8 mouse cellular contexts compared by ENCODE assay signal in genomic region chr14:8173542-8174250, GRCm38 (mm10). TPM values are rescaled to one million over a fixed set of nuclear protein-coding genes. Genes with fewer than 3 reads are reported as not detected.
DNase-seq lines count a peak whose midpoint lies in the region; ATAC-seq lines count a peak whose summit lies in the region.
"Not testable (repeated sequence)": the region's sequence is repeated elsewhere in the genome, so short reads cannot be mapped to it uniquely, and the experiment has no call there.

No protein-coding gene starts in this region.

- H3K9ac ChIP-seq in embryonic facial prominence, embryonic 14.5 days (ENCODE audit: low read depth, low read length): peak overlapping the region; percentile 22; the same call in 1 of the 2 replicates
- H3K9ac ChIP-seq in heart, embryonic 14.5 days (ENCODE audit: low read length): peak overlapping the region; percentile 66
- H3K9ac ChIP-seq in kidney, embryonic 15.5 days: peak overlapping the region; percentile 48
- H3K9ac ChIP-seq in liver, embryonic 15.5 days: peak overlapping the region; percentile 57
- peak overlapping the region; percentile 72 for H3K9ac ChIP-seq in midbrain, embryonic 16.5 days (ENCODE audit: low read depth, low read length)
- H3K9ac ChIP-seq in stomach, embryonic 15.5 days: peak overlapping the region; percentile 30; the same call in 1 of the 2 replicates

- H3K27me3 ChIP-seq in embryonic facial prominence, embryonic 14.5 days (replicated peaks; ENCODE audit: control insufficient read depth, insufficient read depth, low read length); heart, embryonic 14.5 days (ENCODE audit: control insufficient read depth, insufficient read depth, low read length); kidney, embryonic 15.5 days; liver, embryonic 15.5 days; midbrain, embryonic 16.5 days (ENCODE audit: control insufficient read depth, insufficient read depth, low read depth, low read length); stomach, embryonic 15.5 days (replicated peaks): not testable (repeated sequence)

- H3K9me3 ChIP-seq in embryonic facial prominence, embryonic 14.5 days (ENCODE audit: control insufficient read depth, low read length); heart, embryonic 14.5 days (ENCODE audit: control insufficient read depth, low read length); kidney, embryonic 15.5 days (replicated peaks); liver, embryonic 15.5 days (replicated peaks); midbrain, embryonic 16.5 days (replicated peaks; ENCODE audit: control insufficient read depth, low read length, poor library complexity, severe bottlenecking); stomach, embryonic 15.5 days: not testable (repeated sequence)

- not testable (repeated sequence) for ATAC-seq in embryonic facial prominence, embryonic 14.5 days (ENCODE audit: low read depth); heart, embryonic 14.5 days (ENCODE audit: insufficient number of reproducible peaks, insufficient read depth, low FRiP score, low read depth); kidney, embryonic 15.5 days (replicated peaks; ENCODE audit: low FRiP score); liver, embryonic 15.5 days (ENCODE audit: insufficient read depth); stomach, embryonic 15.5 days (ENCODE audit: insufficient read depth, low FRiP score, low read depth)
- ATAC-seq in midbrain, embryonic 16.5 days: peak; percentile 37

- WGBS in embryonic facial prominence, embryonic 14.5 days: 27% methylated on average over 7 of the region's 7 CpGs
- 22% methylated on average over 5 of the region's 7 CpGs for WGBS in heart, embryonic 14.5 days
- 36% methylated on average over 7 of the region's 7 CpGs for WGBS in kidney, embryonic 15.5 days
- 25% methylated on average over 7 of the region's 7 CpGs for WGBS in liver, embryonic 15.5 days (ENCODE audit: insufficient replicate concordance)
- WGBS in midbrain, embryonic 16.5 days: 21% methylated on average over 5 of the region's 7 CpGs
- 32% methylated on average over 7 of the region's 7 CpGs for WGBS in stomach, embryonic 15.5 days

- peak overlapping the region; percentile 67 for H3K4me2 ChIP-seq in embryonic facial prominence, embryonic 14.5 days (ENCODE audit: low read depth, low read length)
- H3K4me2 ChIP-seq in heart, embryonic 14.5 days (ENCODE audit: low read length): peak overlapping the region; percentile 76
- peak overlapping the region; percentile 85 for H3K4me2 ChIP-seq in kidney, embryonic 15.5 days
- H3K4me2 ChIP-seq in liver, embryonic 15.5 days: peak overlapping the region; percentile 93
- H3K4me2 ChIP-seq in midbrain, embryonic 16.5 days (ENCODE audit: low read length): peak overlapping the region; percentile 80
- peak overlapping the region; percentile 89 for H3K4me2 ChIP-seq in stomach, embryonic 15.5 days

- peak overlapping the region; percentile 17 for H3K27ac ChIP-seq in brown adipose tissue, adult 24 weeks (replicated peaks; ENCODE audit: low read depth, low read length)
- 0 out of 2 replicates have a peak overlapping the region, but pooled peaks have one; percentile 46 for H3K27ac ChIP-seq in embryonic facial prominence, embryonic 14.5 days (replicated peaks; ENCODE audit: low read depth, low read length)
- peak overlapping the region; percentile 90 to 92 for H3K27ac ChIP-seq in heart, embryonic 14.5 days (replicated peaks in 1 of 2; ENCODE audit: control insufficient read depth in 1 of 2, insufficient read depth in 1 of 2, low read depth in 2 of 2, low read length in 2 of 2)
- peak overlapping the region; percentile 78 for H3K27ac ChIP-seq in kidney, embryonic 15.5 days
- H3K27ac ChIP-seq in liver, embryonic 15.5 days (replicated peaks): peak overlapping the region; percentile 90
- H3K27ac ChIP-seq in midbrain, embryonic 16.5 days (ENCODE audit: low read length): peak overlapping the region; percentile 85
- peak overlapping the region; percentile 84 for H3K27ac ChIP-seq in stomach, embryonic 15.5 days

- H3K36me3 ChIP-seq in embryonic facial prominence, embryonic 14.5 days (ENCODE audit: control insufficient read depth, insufficient read depth, low read length): peaks cover 21% of the 10 kb centered on the region
- H3K36me3 ChIP-seq in heart, embryonic 14.5 days (ENCODE audit: control insufficient read depth, insufficient read depth, low read length): peaks cover 26% of the 10 kb centered on the region
- peaks cover 27% of the 10 kb centered on the region for H3K36me3 ChIP-seq in kidney, embryonic 15.5 days
- H3K36me3 ChIP-seq in liver, embryonic 15.5 days (replicated peaks): peaks cover 24% of the 10 kb centered on the region
- peaks cover 13% of the 10 kb centered on the region for H3K36me3 ChIP-seq in midbrain, embryonic 16.5 days (ENCODE audit: control insufficient read depth, insufficient read depth, low read length)
- peaks cover 12% of the 10 kb centered on the region; the same call in 1 of the 2 replicates for H3K36me3 ChIP-seq in stomach, embryonic 15.5 days

- DNase-seq in CD8-positive naive resting alpha-beta T cell, adult 2 months (ENCODE audit: low read depth in 2 of 2, low spot score in 2 of 2): peak; percentile 25 to 46
- peak; percentile 79 for DNase-seq in embryonic facial prominence, embryonic 14.5 days (ENCODE audit: low spot score)

- H3K4me3 ChIP-seq in brown adipose tissue, adult 24 weeks (ENCODE audit: insufficient read depth, low read depth, low read length): peak overlapping the region; percentile 55
- peak overlapping the region; percentile 90 for H3K4me3 ChIP-seq in embryonic facial prominence, embryonic 14.5 days (ENCODE audit: low read depth, low read length)
- peak overlapping the region; percentile 48 to 97 for H3K4me3 ChIP-seq in heart, embryonic 14.5 days (ENCODE audit: control insufficient read depth in 1 of 2, insufficient read depth in 1 of 2, low read depth in 1 of 2, low read length in 2 of 2)
- peak overlapping the region; percentile 98 for H3K4me3 ChIP-seq in kidney, embryonic 15.5 days (replicated peaks)
- H3K4me3 ChIP-seq in liver, embryonic 15.5 days (replicated peaks): peak overlapping the region; percentile 87
- peak overlapping the region; percentile 61 for H3K4me3 ChIP-seq in midbrain, embryonic 16.5 days (ENCODE audit: low read depth, low read length)
- peak overlapping the region; percentile 98 for H3K4me3 ChIP-seq in stomach, embryonic 15.5 days (replicated peaks)

- H3K4me1 ChIP-seq in brown adipose tissue, adult 24 weeks (ENCODE audit: control insufficient read depth, insufficient read depth, insufficient read length, low read length); embryonic facial prominence, embryonic 14.5 days (ENCODE audit: control insufficient read depth, insufficient read depth, low read length); heart, embryonic 14.5 days (ENCODE audit: control insufficient read depth in 2 of 2, insufficient read depth in 2 of 2, low read length in 2 of 2); midbrain, embryonic 16.5 days (ENCODE audit: control insufficient read depth, insufficient read depth, low read length); stomach, embryonic 15.5 days: not testable (repeated sequence)
- peaks cover 14% of the 10 kb centered on the region for H3K4me1 ChIP-seq in kidney, embryonic 15.5 days
- H3K4me1 ChIP-seq in liver, embryonic 15.5 days (replicated peaks): peaks cover 23% of the 10 kb centered on the region

RNA-seq across cellular contexts. Expression of gene Pdhb, which starts 0.9 kb away (rescaled TPM):
- polyA plus RNA-seq in brown adipose tissue, adult 24 weeks (2012; ENCODE audit: insufficient read depth, insufficient read length, missing spikeins): 1,654 and 2,434 TPM in 2 replicates
- 202 and 215 TPM in 2 replicates for polyA plus RNA-seq in embryonic facial prominence, embryonic 14.5 days (2014; fragmentation: Nextera tagmentation; extraction: Ambion mirVana)
- 588 and 604 TPM in 2 replicates for polyA plus RNA-seq in heart, embryonic 14.5 days (2014; fragmentation: Nextera tagmentation; extraction: Ambion mirVana)
- 235 and 241 TPM in 2 replicates for polyA plus RNA-seq in kidney, embryonic 15.5 days (2015; fragmentation: Nextera tagmentation; extraction: Ambion mirVana)
- polyA plus RNA-seq in liver, embryonic 15.5 days (2015; fragmentation: Nextera tagmentation; extraction: Ambion mirVana): 103 and 108 TPM in 2 replicates
- polyA plus RNA-seq in midbrain, embryonic 16.5 days (2015; fragmentation: Nextera tagmentation; extraction: Ambion mirVana): 255 and 256 TPM in 2 replicates
- polyA plus RNA-seq in stomach, embryonic 15.5 days (2015; fragmentation: Nextera tagmentation; extraction: Ambion mirVana): 176 and 189 TPM in 2 replicates

RNA-seq across cellular contexts. Expression of gene Kctd6, which starts 40.2 kb away (rescaled TPM):
- polyA plus RNA-seq in brown adipose tissue, adult 24 weeks (2012; ENCODE audit: insufficient read depth, insufficient read length, missing spikeins): 20.1 and 23.8 TPM in 2 replicates
- 12.2 and 12.8 TPM in 2 replicates for polyA plus RNA-seq in embryonic facial prominence, embryonic 14.5 days (2014; fragmentation: Nextera tagmentation; extraction: Ambion mirVana)
- polyA plus RNA-seq in heart, embryonic 14.5 days (2014; fragmentation: Nextera tagmentation; extraction: Ambion mirVana): 14.3 and 14.8 TPM in 2 replicates
- 9.0 and 9.3 TPM in 2 replicates for polyA plus RNA-seq in kidney, embryonic 15.5 days (2015; fragmentation: Nextera tagmentation; extraction: Ambion mirVana)
- 5.7 and 6.0 TPM in 2 replicates for polyA plus RNA-seq in liver, embryonic 15.5 days (2015; fragmentation: Nextera tagmentation; extraction: Ambion mirVana)
- polyA plus RNA-seq in midbrain, embryonic 16.5 days (2015; fragmentation: Nextera tagmentation; extraction: Ambion mirVana): 7.2 and 9.5 TPM in 2 replicates
- 12.9 and 14.2 TPM in 2 replicates for polyA plus RNA-seq in stomach, embryonic 15.5 days (2015; fragmentation: Nextera tagmentation; extraction: Ambion mirVana)

Comparison
In these comparisons a context has a peak if more than half of its experiments do, and no peak if none do; other contexts are left out.
1. H3K27ac ChIP-seq: peak in every context shown above with its lines; median percentile 91 in heart, embryonic 14.5 days; 90 in liver, embryonic 15.5 days; 85 in midbrain, embryonic 16.5 days; 84 in stomach, embryonic 15.5 days; 78 in kidney, embryonic 15.5 days; 46 in embryonic facial prominence, embryonic 14.5 days; 17 in brown adipose tissue, adult 24 weeks.
2. H3K9ac ChIP-seq: peak in every context shown above with its lines; median percentile 72 in midbrain, embryonic 16.5 days; 66 in heart, embryonic 14.5 days; 57 in liver, embryonic 15.5 days; 48 in kidney, embryonic 15.5 days; 30 in stomach, embryonic 15.5 days; 22 in embryonic facial prominence, embryonic 14.5 days.